ENCODE assay signal across 24 mouse cellular contexts in genomic region chr15:83666418-83666817, GRCm38 (mm10). TPM values are rescaled to one million over a fixed set of nuclear protein-coding genes. Genes with fewer than 3 reads are reported as not detected.
DNase-seq lines count a peak whose midpoint lies in the region; ATAC-seq lines count a peak whose summit lies in the region.
"Had no signal": no experiment of that assay in that cellular context is flagged by ENCODE, and none has a peak within 500 bp of the region (broad histone marks: within the 10 kb centered on the region; RNA-seq: fewer than 3 reads in every experiment).

No protein-coding gene starts in this region.

- WGBS in kidney, embryonic 16.5 days: 26% methylated on average over 10 of the region's 10 CpGs

- no peaks in the 10 kb centered on the region for H3K36me3 ChIP-seq in kidney, embryonic 16.5 days (ENCODE audit: insufficient read depth, low read length)
- H3K36me3 ChIP-seq: heart, embryonic 12.5 days; hindbrain, embryonic 13.5 days; limb, embryonic 15.5 days; midbrain, embryonic 13.5 days had no signal

- no peak overlapping the region for H3K4me2 ChIP-seq in kidney, embryonic 16.5 days (replicated peaks; ENCODE audit: low read depth, low read length)
- H3K4me2 ChIP-seq: heart, embryonic 12.5 days; hindbrain, embryonic 13.5 days; limb, embryonic 15.5 days; lung, embryonic 14.5 days; midbrain, embryonic 13.5 days had no signal

- peaks cover 22% of the 10 kb centered on the region for H3K4me1 ChIP-seq in kidney, embryonic 16.5 days (ENCODE audit: insufficient read depth, low read length)

- no peak overlapping the region for H3K27ac ChIP-seq in kidney, embryonic 16.5 days (ENCODE audit: low read length)
- H3K27ac ChIP-seq: embryonic facial prominence, embryonic 10.5 days; hindbrain, embryonic 13.5 days; limb, embryonic 15.5 days; liver, embryonic 14.5 days; midbrain, embryonic 13.5 days had no signal

- peak; percentile 68 for DNase-seq in embryo, embryonic 10 days (ENCODE audit: low spot score)
- DNase-seq in embryo, embryonic 9.5 days (ENCODE audit: extremely low spot score): no peak
- no peak for DNase-seq in kidney, postnatal 25 days
- peak; percentile 98 for DNase-seq in hindlimb bud, embryonic 11.5 days (ENCODE audit: extremely low spot score, low read depth, low spot score)
- peak; percentile 81 for DNase-seq in mesoderm, embryonic 11.5 days (ENCODE audit: low read depth, low spot score)
- no peak for DNase-seq in ovary, adult 18-20 months (ENCODE audit: low spot score)
- DNase-seq in heart, adult 18-20 months: no peak
- DNase-seq: cerebellum, adult 2 months; heart, postnatal 14 days; kidney, adult 18-20 months; thymus, postnatal 14 days had no signal

- peaks cover 7% of the 10 kb centered on the region for H3K27me3 ChIP-seq in kidney, embryonic 16.5 days (ENCODE audit: insufficient read depth, low read length)
- H3K27me3 ChIP-seq: heart, embryonic 12.5 days; hindbrain, embryonic 13.5 days had no signal

- ATAC-seq in kidney, embryonic 16.5 days (ENCODE audit: low FRiP score, low TSS enrichment): peak; percentile 75; the same call in 1 of the 2 replicates
- ATAC-seq: inflammation-experienced regulatory T-cells, adult 6 months; midbrain, embryonic 13.5 days had no signal

- H3K4me3 ChIP-seq in kidney, embryonic 16.5 days (ENCODE audit: low read length): no peak overlapping the region
- H3K4me3 ChIP-seq: embryonic facial prominence, embryonic 10.5 days; heart, embryonic 12.5 days; hindbrain, embryonic 13.5 days; limb, embryonic 15.5 days; midbrain, embryonic 13.5 days had no signal

- H3K9me3 ChIP-seq in kidney, embryonic 16.5 days (ENCODE audit: low read length): no peaks in the 10 kb centered on the region
- H3K9me3 ChIP-seq: embryonic facial prominence, embryonic 10.5 days; heart, embryonic 12.5 days; hindbrain, embryonic 13.5 days; limb, embryonic 15.5 days; midbrain, embryonic 13.5 days had no signal

- no peak overlapping the region for H3K9ac ChIP-seq in kidney, embryonic 16.5 days (replicated peaks; ENCODE audit: low read length)
- H3K9ac ChIP-seq: heart, embryonic 12.5 days; limb, embryonic 15.5 days; liver, embryonic 14.5 days; lung, embryonic 14.5 days; midbrain, embryonic 13.5 days had no signal

RNA-seq across cellular contexts. Expression of gene Scube1, which starts 58.4 kb away (rescaled TPM):
- polyA plus RNA-seq in kidney, embryonic 16.5 days (2015; fragmentation: Nextera tagmentation; extraction: Ambion mirVana): 4.8 and 4.9 TPM in 2 replicates
- under 1 TPM; 0.62 to 0.72 TPM for total RNA-seq in heart, adult 18-20 months (2021)
- total RNA-seq: granulocyte monocyte progenitor cell, adult 5-6 weeks; megakaryocyte, adult 5-6 weeks; monocyte, adult 5-6 weeks; neutrophil, adult 5-6 weeks had no signal
- polyA plus RNA-seq: inflammation-experienced regulatory T-cells, adult 6 months had no signal

Comparison
In these comparisons a context has a peak if more than half of its experiments do, and no peak if none do; other contexts are left out.
1. DNase-seq: peak in embryo, embryonic 10 days (single experiment), hindlimb bud, embryonic 11.5 days (single experiment) and mesoderm, embryonic 11.5 days (single experiment); none in embryo, embryonic 9.5 days (single experiment), kidney, postnatal 25 days (0 of 2), ovary, adult 18-20 months (single experiment) and heart, adult 18-20 months (0 of 2).